Mouse (Mus musculus) embryo, embryonic 11 days (tissue): ENCODE measurements around the gene Tmem259.

ENCODE experiments used
- DNase-seq: peaks from one replicate; pipeline ENCODE4 v3.0.0-alpha.2; 2015

Gene Tmem259

DNA sequence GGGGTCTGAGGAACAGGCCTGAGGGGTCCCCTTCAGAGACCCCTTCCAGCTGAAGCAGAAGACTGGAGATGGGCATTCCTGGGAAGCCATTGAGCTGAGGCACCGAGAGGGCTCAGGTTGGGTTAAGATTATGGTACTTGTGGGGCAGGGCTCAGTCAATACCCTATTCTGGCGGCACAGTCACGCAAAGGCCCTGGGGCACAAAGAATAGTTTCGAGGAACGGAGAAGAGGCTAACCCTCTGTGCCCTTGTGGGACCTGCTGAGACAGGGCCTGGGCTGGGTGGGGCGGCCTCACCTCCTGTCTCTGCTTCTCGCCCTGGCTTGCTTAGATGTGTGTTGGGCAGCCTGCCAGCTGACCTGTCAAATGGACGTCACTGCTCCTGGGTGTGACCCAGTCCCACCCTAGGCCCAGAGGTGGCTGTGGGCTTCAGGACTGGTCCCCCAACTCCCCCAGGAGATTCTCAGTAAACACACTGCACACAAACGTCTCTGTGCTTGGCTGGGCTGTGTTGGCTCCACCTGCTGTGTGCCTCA, 50.9 kb downstream of the Tmem259 start:
- no peak for DNase-seq

GRCm38 (mm10) chr10:79932736-79933135, 51.4 kb downstream of the Tmem259 start:
- DNase-seq = peak; percentile 82

DNA sequence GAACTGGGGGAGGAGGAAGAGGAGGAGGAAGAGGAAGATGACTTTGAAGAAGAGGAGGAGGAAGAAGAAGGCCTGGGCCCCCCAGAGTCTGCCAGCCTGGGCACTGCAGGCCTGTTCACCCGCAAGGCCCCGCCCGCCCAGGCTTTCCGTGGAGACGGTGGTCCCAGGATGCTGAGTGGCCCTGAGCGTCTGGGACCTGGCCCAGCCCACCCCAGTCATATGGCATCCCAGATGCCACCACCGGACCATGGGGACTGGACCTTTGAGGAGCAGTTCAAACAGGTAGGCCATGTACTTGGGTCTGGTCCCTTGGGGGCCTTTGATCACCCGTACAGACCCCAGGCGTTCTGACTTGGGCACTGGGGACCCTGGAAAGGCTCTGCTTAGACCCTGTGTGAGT, 52.3 kb downstream of the Tmem259 start:
- DNase-seq = no peak

- DNase-seq = no peak
These were observed 53.3 kb downstream of the Tmem259 start for GRCm38 (mm10) chr10:79930826-79931186.

DNA sequence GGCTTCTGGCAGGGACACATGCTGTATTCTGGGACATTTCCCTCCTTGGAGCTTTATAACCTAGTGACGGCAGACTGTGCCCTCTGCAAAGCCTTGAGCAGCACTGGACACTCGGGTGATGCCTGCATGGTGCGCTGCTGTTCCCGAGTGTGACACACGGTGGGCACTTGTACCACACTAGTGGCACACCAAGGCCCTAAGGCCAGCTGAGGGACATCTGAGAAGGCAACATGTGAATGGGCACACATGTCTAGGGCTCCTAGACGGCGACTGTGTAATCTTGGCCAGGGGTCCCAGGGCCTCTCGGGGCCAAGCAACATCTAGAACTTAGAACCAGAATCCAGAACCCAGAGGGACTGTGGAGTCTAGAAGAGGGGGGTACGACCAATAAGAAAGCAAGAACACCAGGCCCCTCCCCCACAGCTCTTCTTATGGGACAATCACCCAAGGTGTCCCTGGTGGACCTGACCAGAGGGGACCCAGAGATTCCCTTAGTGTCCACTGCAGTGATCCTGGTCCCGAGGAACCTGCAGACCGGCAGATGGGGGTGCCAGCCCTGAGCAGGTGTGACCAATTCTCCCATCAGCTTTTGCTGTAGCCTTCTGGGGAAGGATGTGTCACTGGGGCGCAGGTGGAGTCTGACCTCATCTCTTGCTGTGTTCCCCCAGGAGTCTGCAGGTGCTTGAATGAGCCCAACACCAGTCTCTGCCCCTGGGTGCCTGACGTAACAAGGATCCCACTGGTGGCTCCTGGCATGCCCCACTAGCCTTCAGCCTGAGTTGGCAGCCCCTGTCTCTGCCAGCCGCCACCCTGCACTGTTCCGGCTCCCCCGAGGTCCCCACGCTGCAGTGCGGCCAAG, 53.9 kb downstream of the Tmem259 start:
- no peak for DNase-seq

GRCm38 (mm10) chr10:79928907-79929701, 55.0 kb downstream of the Tmem259 start:
- DNase-seq = no peak

DNA sequence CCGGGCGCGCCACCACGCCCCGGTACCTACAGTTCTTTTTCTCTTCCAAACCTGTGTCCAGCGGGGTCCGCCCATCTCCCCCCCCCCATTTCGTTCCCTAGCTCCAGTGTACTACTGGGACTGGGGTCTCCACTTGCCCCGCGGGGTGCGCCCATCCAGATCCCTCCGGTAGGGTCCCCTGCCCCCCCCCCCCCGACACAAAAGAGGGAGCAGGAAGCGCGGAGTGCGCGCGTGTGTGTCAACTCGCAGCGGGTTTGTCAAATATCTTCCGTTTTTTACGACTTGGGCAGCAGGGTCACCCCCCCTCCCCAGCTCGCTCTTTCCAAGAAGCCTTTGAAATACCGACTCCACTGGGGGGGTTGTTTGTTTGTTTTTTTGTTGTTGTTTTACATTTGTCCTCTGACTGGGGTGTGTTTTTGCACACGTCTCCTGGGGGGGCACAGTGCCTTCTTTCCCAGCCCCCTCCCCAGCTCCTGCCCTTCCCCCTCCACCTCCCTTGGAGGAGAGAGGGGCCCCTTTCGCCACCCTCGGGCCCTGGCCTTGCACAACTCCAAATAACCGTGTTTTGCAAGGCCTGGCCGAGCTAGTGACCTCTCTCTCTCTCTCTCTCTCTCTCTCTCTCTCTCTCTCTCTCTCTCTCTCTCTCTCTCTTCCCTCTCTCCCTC, 56.0 kb downstream of the Tmem259 start:
- DNase-seq = peak; percentile 75

GRCm38 (mm10) chr10:79927324-79928029, 56.7 kb downstream of the Tmem259 start:
- peak; percentile 80 for DNase-seq

DNA sequence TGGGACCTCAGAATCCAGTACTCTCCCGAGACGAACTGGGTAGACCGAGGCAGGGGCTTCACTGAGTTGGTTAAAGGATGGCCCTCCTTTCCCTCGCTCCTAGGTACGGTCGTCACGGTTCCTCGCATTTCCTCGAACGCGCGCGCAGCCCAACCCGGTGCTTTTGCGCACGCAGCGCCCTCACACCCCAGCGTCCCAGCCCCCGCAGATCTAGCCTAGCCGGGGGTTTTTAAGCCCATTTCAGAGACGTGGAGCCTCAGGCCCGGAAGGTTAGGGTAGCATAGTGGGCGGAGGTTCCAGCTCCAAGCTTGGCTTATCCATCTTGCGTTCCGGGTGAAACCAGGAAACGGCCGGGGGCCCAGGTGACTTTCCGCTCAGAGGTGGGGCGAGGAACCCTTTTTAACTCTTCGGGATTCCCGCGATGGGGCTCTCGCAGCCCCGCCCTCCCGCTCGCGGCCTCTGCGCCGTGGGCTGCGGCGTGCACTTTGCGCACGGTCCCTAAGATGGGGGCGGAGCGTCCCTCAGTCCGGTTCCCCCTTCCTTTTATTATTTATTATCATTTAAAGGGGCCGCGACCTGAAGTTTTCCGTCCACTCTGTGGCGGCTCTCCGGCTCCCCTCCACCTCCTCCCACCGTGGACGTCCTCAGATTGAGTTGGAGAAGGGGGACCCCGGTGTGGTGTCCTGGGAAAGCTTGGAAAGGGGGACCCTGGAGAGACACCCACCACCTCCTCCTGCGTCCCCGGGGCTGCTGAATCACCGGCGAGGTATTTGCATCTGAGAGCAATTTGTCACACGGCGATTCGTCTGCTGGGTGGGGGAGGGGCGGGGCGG, 57.4 kb downstream of the Tmem259 start, which contains the start of gene Arid3a:
Gene Arid3a (plus strand): TSS at position 553 of the 833 bp plus-strand sequence.
- peak; percentile 97 for DNase-seq

- no peak for DNase-seq
These were observed 58.2 kb downstream of the Tmem259 start for GRCm38 (mm10) chr10:79925785-79926490.

DNA sequence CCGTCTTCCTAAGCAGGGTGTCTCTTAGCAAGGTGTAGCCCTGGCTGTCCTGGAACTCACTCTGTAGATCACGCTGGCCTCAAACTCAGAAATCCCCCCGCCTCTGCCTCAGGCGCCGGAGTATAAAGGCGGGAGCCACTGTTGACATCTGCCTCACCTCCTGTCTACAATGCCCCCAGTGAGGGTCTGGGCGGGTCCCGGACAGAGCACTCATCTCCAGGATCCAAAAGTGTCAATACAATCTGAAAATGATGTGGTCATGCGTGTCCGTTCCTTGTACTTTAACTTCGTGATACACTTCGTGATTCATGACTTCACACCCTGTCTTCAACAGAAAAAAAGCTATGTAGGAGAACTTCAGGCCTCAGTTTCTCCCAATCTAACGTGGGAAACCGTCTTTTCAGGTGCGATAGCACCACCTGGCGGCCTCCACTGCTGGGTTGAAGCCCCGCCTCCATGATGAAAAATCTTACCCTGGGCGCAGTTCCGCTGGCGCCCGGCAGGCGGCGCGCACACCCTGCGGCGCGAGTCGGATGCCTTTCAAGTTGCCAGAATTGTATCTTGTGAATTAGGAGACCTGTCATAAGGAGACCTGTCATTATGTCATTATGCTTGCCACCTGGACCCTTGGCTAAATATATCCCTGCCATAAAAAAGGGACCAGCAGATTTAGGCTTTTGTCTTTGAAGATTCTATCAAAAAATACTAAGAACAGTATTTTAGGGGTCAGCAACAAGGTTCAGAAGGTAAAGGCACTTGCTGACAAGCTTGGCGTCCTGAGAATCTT, 58.9 kb downstream of the Tmem259 start:
- peak; percentile 91 for DNase-seq
